20 mouse cellular contexts compared by ENCODE assay signal in the genomic region with DNA sequence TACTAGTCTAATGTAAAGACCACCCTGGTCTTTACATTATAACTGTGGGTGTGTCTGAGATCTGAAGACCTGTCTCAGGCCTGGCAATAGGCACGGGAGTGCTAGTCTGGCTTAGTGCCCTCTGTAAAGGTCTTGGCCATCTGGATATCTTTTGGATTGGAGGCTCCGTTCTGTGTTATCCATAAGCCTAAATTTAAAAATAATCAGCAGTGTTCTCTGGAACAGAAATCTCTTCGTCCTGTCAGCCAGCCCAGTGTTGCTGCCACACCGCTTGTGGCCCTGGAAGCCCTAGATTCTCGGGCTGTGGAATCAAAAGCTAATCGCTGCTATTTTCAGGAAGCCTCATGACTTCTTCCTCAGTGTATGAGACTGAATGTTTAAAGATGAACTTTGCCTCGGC.
DNase-seq lines count a peak whose midpoint lies in the region; TF ChIP-seq lines count a peak whose summit lies in the region.
"Had no signal": no experiment of that assay in that cellular context is flagged by ENCODE, and none has a peak within 500 bp of the region (broad histone marks: within the 10 kb centered on the region; RNA-seq: fewer than 3 reads in every experiment).

No protein-coding gene starts in this region.

- WGBS in heart, embryonic 10.5 days, result 78% methylated on average over 7 of the region's 7 CpGs
- WGBS in cerebellum, adult 2 months, result 12% methylated on average over 7 of the region's 7 CpGs

- peaks cover 25% of the 10 kb centered on the region for H3K4me1 ChIP-seq in heart, embryonic 10.5 days
- peaks cover 20% of the 10 kb centered on the region for H3K4me1 ChIP-seq in cerebellum, adult 2 months (ENCODE audit: control insufficient read depth, insufficient read depth, low read length)
- H3K4me1 ChIP-seq: forebrain, embryonic 10.5 days; hindbrain, embryonic 10.5 days; limb, embryonic 15.5 days; liver, embryonic 15.5 days; stomach, embryonic 15.5 days had no signal

- TF ChIP-seq CTCF in cerebellum, adult 2 months (IDR thresholded peaks at IDR 0.05; ENCODE audit: borderline replicate concordance, insufficient read depth, low read depth, low read length), result no peak

- H3K27ac ChIP-seq in heart, embryonic 10.5 days, result no peak overlapping the region
- no peak overlapping the region for H3K27ac ChIP-seq in cerebellum, adult 2 months (ENCODE audit: insufficient read depth, low read length)
- H3K27ac ChIP-seq: embryonic facial prominence, embryonic 15.5 days; forebrain, embryonic 10.5 days; hindbrain, embryonic 10.5 days; limb, embryonic 15.5 days; liver, embryonic 15.5 days; midbrain, embryonic 13.5 days; neural tube, embryonic 13.5 days; stomach, embryonic 15.5 days had no signal

- 0 out of 2 replicates have a peak, but pooled peaks cover 5% of the 10 kb centered on the region for H3K9me3 ChIP-seq in heart, embryonic 10.5 days
- H3K9me3 ChIP-seq: embryonic facial prominence, embryonic 15.5 days; limb, embryonic 15.5 days; liver, embryonic 15.5 days; midbrain, embryonic 13.5 days; stomach, embryonic 15.5 days had no signal

- peak; percentile 45 for DNase-seq in heart, adult 8-10 months (ENCODE audit: low spot score)
- no peak for DNase-seq in heart, embryonic 10.5 days (ENCODE audit: low spot score)
- peak; percentile 47 to 77 for DNase-seq in cerebellum, adult 2 months
- DNase-seq in cerebellum, postnatal 36 days, result peak; percentile 23 to 43
- peak; percentile 25 for DNase-seq in heart, postnatal 4 days
- no peak for DNase-seq in kidney, postnatal 4 days
- no peak for DNase-seq in urinary bladder, adult 2 months (ENCODE audit: low spot score)
- DNase-seq: B cell, adult 2 months; forebrain, postnatal 0 days; kidney, adult 11 months; layer of hippocampus, postnatal 36 days; lung, postnatal 10 days had no signal

- H3K27me3 ChIP-seq in heart, embryonic 10.5 days (ENCODE audit: insufficient read depth, poor library complexity, severe bottlenecking), result peaks cover 12% of the 10 kb centered on the region; the same call in 1 of the 2 replicates
- no peaks in the 10 kb centered on the region for H3K27me3 ChIP-seq in cerebellum, adult 2 months (ENCODE audit: control insufficient read depth, insufficient read depth, low read length)
- H3K27me3 ChIP-seq: embryonic facial prominence, embryonic 15.5 days; limb, embryonic 15.5 days; liver, embryonic 15.5 days; midbrain, embryonic 13.5 days; neural tube, embryonic 13.5 days; stomach, embryonic 15.5 days had no signal

- no peaks in the 10 kb centered on the region for H3K36me3 ChIP-seq in heart, embryonic 10.5 days
- H3K36me3 ChIP-seq: embryonic facial prominence, embryonic 15.5 days; forebrain, embryonic 10.5 days; hindbrain, embryonic 10.5 days; limb, embryonic 15.5 days; liver, embryonic 15.5 days; midbrain, embryonic 13.5 days; neural tube, embryonic 13.5 days; stomach, embryonic 15.5 days had no signal

- H3K4me3 ChIP-seq in heart, embryonic 10.5 days, result no peak overlapping the region
- H3K4me3 ChIP-seq in cerebellum, adult 2 months (replicated peaks; ENCODE audit: insufficient read depth, low read depth, low read length), result peak overlapping the region; percentile 1
- H3K4me3 ChIP-seq: embryonic facial prominence, embryonic 15.5 days; forebrain, embryonic 10.5 days; hindbrain, embryonic 10.5 days; limb, embryonic 15.5 days; liver, embryonic 15.5 days; midbrain, embryonic 13.5 days; neural tube, embryonic 13.5 days; stomach, embryonic 15.5 days had no signal

- no peak for TF ChIP-seq POLR2A in cerebellum, adult 2 months (IDR thresholded peaks at IDR 0.05; ENCODE audit: borderline replicate concordance, insufficient read depth, low read length)

Comparison
In these comparisons a context has a peak if more than half of its experiments do, and no peak if none do; other contexts are left out.
1. DNase-seq: peak in heart, adult 8-10 months (single experiment), cerebellum, adult 2 months (2 of 2), cerebellum, postnatal 36 days (2 of 2) and heart, postnatal 4 days (single experiment); none in heart, embryonic 10.5 days (single experiment), kidney, postnatal 4 days (0 of 2) and urinary bladder, adult 2 months (single experiment).